Mouse (Mus musculus): Measurements from ENCODE around the gene Erg28. TPM values are rescaled to one million over a fixed set of nuclear protein-coding genes. Genes with fewer than 3 reads are reported as not detected.

Gene Erg28
- polyA plus RNA-seq (2016; fragmentation: Nextera tagmentation; extraction: Ambion mirVana) = 96.8 and 101 TPM in 2 replicates

GRCm38 (mm10) chr12:85824438-85825264 is at the start of gene Erg28, which contains the start of gene Ttll5:
Gene Erg28 (minus strand): TSS chr12:85824550.
Gene Ttll5 (plus strand): TSS chr12:85824659.
- Histone ChIP-seq H3K9ac (replicated peaks) (peak within 1 kb of the TSS; percentile 73), H3K9me3 (no peaks in the 10 kb centered on the region), H3K4me2 (peak within 1 kb of the TSS; percentile 85), H3K27me3 (no peaks in the 10 kb centered on the region), H3K36me3 (peaks cover 30% of the 10 kb centered on the region), H3K4me3 (replicated peaks) (peak within 1 kb of the TSS; percentile 79), H3K4me1 (replicated peaks) (peaks cover 11% of the 10 kb centered on the region), H3K27ac (peak within 1 kb of the TSS; percentile 97)
- peak; percentile 98 for ATAC-seq (ENCODE audit: insufficient number of reproducible peaks, insufficient read depth, low FRiP score, low TSS enrichment, low read depth)
- under 1% methylated on average over 67 of the region's 67 CpGs for WGBS

GRCm38 (mm10) chr12:85869423-85869822 is 45.1 kb upstream of the Erg28 start:
- no peak for ATAC-seq (ENCODE audit: insufficient number of reproducible peaks, insufficient read depth, low FRiP score, low TSS enrichment, low read depth)
- H3K4me1 ChIP-seq (replicated peaks) = peaks cover 6% of the 10 kb centered on the region; the same call in 1 of the 2 replicates
- H3K27ac ChIP-seq = peak overlapping the region; percentile 18; the same call in 1 of the 2 replicates
- no peaks in the 10 kb centered on the region for H3K27me3 ChIP-seq
- WGBS = 54% methylated on average over 6 of the region's 6 CpGs
- H3K9me3 ChIP-seq = no peaks in the 10 kb centered on the region
- 0 out of 2 replicates have a peak, but pooled peaks cover 3% of the 10 kb centered on the region for H3K36me3 ChIP-seq
- H3K4me2 ChIP-seq = no peak overlapping the region
- H3K9ac ChIP-seq (replicated peaks) = no peak overlapping the region
- no peak overlapping the region for H3K4me3 ChIP-seq (replicated peaks)

GRCm38 (mm10) chr12:85867125-85867524 is 42.8 kb upstream of the Erg28 start:
- no peaks in the 10 kb centered on the region for H3K27me3 ChIP-seq
- no peak overlapping the region for H3K27ac ChIP-seq
- ATAC-seq (ENCODE audit: insufficient number of reproducible peaks, insufficient read depth, low FRiP score, low TSS enrichment, low read depth) = no peak
- peaks cover 9% of the 10 kb centered on the region; the same call in 1 of the 2 replicates for H3K36me3 ChIP-seq
- no peak overlapping the region for H3K4me3 ChIP-seq (replicated peaks)
- H3K4me1 ChIP-seq (replicated peaks) = peaks cover 11% of the 10 kb centered on the region
- H3K9ac ChIP-seq (replicated peaks) = no peak overlapping the region
- no peak overlapping the region for H3K4me2 ChIP-seq
- H3K9me3 ChIP-seq = no peaks in the 10 kb centered on the region

- whole genome bisulfite sequencing = 89% methylated on average over 4 of the region's 4 CpGs
- no peaks in the 10 kb centered on the region for H3K9me3 ChIP-seq
- H3K4me1 ChIP-seq (replicated peaks) = peaks cover 11% of the 10 kb centered on the region
- H3K27ac ChIP-seq = no peak overlapping the region
- ATAC-seq (ENCODE audit: insufficient number of reproducible peaks, insufficient read depth, low FRiP score, low TSS enrichment, low read depth) = no peak
- no peak overlapping the region for H3K4me3 ChIP-seq (replicated peaks)
- no peak overlapping the region for H3K9ac ChIP-seq (replicated peaks)
- H3K4me2 ChIP-seq = no peak overlapping the region
- peaks cover 9% of the 10 kb centered on the region; the same call in 1 of the 2 replicates for H3K36me3 ChIP-seq
- no peaks in the 10 kb centered on the region for H3K27me3 ChIP-seq
Measured at GRCm38 (mm10) chr12:85866624-85867023, 42.3 kb upstream of the Erg28 start.

GRCm38 (mm10) chr12:85865526-85865925 is 41.2 kb upstream of the Erg28 start:
- H3K36me3 ChIP-seq = peaks cover 9% of the 10 kb centered on the region; the same call in 1 of the 2 replicates
- H3K27ac ChIP-seq = no peak overlapping the region
- no peak overlapping the region for H3K4me3 ChIP-seq (replicated peaks)
- ATAC-seq (ENCODE audit: insufficient number of reproducible peaks, insufficient read depth, low FRiP score, low TSS enrichment, low read depth) = no peak
- no peaks in the 10 kb centered on the region for H3K9me3 ChIP-seq
- H3K4me2 ChIP-seq = no peak overlapping the region
- peaks cover 11% of the 10 kb centered on the region for H3K4me1 ChIP-seq (replicated peaks)
- 74% methylated on average over 3 of the region's 3 CpGs for WGBS
- no peak overlapping the region for H3K9ac ChIP-seq (replicated peaks)
- H3K27me3 ChIP-seq = no peaks in the 10 kb centered on the region

GRCm38 (mm10) chr12:85862514-85862913 is 38.2 kb upstream of the Erg28 start:
- H3K9me3 ChIP-seq = no peaks in the 10 kb centered on the region
- 43% methylated on average over 2 of the region's 2 CpGs for WGBS
- H3K9ac ChIP-seq (replicated peaks) = no peak overlapping the region
- H3K4me3 ChIP-seq (replicated peaks) = no peak overlapping the region
- H3K27ac ChIP-seq = peak overlapping the region; percentile 64; the same call in 1 of the 2 replicates
- no peaks in the 10 kb centered on the region for H3K27me3 ChIP-seq
- peaks cover 11% of the 10 kb centered on the region for H3K4me1 ChIP-seq (replicated peaks)
- ATAC-seq (ENCODE audit: insufficient number of reproducible peaks, insufficient read depth, low FRiP score, low TSS enrichment, low read depth) = no peak
- H3K4me2 ChIP-seq = no peak overlapping the region
- peaks cover 10% of the 10 kb centered on the region; the same call in 1 of the 2 replicates for H3K36me3 ChIP-seq

GRCm38 (mm10) chr12:85859511-85860189 is 35.3 kb upstream of the Erg28 start:
- Histone ChIP-seq H3K4me2 (no peak overlapping the region), H3K9ac (replicated peaks) (no peak overlapping the region), H3K9me3 (no peaks in the 10 kb centered on the region), H3K27me3 (no peaks in the 10 kb centered on the region), H3K36me3 (peaks cover 13% of the 10 kb centered on the region; the same call in 1 of the 2 replicates), H3K4me3 (replicated peaks) (no peak overlapping the region), H3K27ac (no peak overlapping the region), H3K4me1 (replicated peaks) (peaks cover 6% of the 10 kb centered on the region)
- no peak for ATAC-seq (ENCODE audit: insufficient number of reproducible peaks, insufficient read depth, low FRiP score, low TSS enrichment, low read depth)
- WGBS = 22% methylated on average over 3 of the region's 3 CpGs

- H3K9me3 ChIP-seq = no peaks in the 10 kb centered on the region
- no peak overlapping the region for H3K4me3 ChIP-seq (replicated peaks)
- WGBS = 80% methylated on average over 3 of the region's 3 CpGs
- H3K4me2 ChIP-seq = no peak overlapping the region
- ATAC-seq (ENCODE audit: insufficient number of reproducible peaks, insufficient read depth, low FRiP score, low TSS enrichment, low read depth) = no peak
- peaks cover 6% of the 10 kb centered on the region for H3K4me1 ChIP-seq (replicated peaks)
- no peaks in the 10 kb centered on the region for H3K27me3 ChIP-seq
- no peak overlapping the region for H3K9ac ChIP-seq (replicated peaks)
- H3K27ac ChIP-seq = no peak overlapping the region
- peaks cover 15% of the 10 kb centered on the region; the same call in 1 of the 2 replicates for H3K36me3 ChIP-seq
Measured at GRCm38 (mm10) chr12:85859111-85859510, 34.8 kb upstream of the Erg28 start.

- Histone ChIP-seq H3K4me1 (replicated peaks) (peaks cover 1% of the 10 kb centered on the region; the same call in 1 of the 2 replicates), H3K9me3 (no peaks in the 10 kb centered on the region), H3K9ac (replicated peaks) (no peak overlapping the region), H3K4me3 (replicated peaks) (no peak overlapping the region), H3K27me3 (no peaks in the 10 kb centered on the region), H3K27ac (no peak overlapping the region), H3K4me2 (no peak overlapping the region), H3K36me3 (peaks cover 16% of the 10 kb centered on the region; the same call in 1 of the 2 replicates)
- ATAC-seq (ENCODE audit: insufficient number of reproducible peaks, insufficient read depth, low FRiP score, low TSS enrichment, low read depth) = no peak
- WGBS = 88% methylated on average over 7 of the region's 7 CpGs
Measured at GRCm38 (mm10) chr12:85857300-85857699, 33.0 kb upstream of the Erg28 start.

- no peak overlapping the region for H3K4me3 ChIP-seq (replicated peaks)
- no peaks in the 10 kb centered on the region for H3K9me3 ChIP-seq
- H3K36me3 ChIP-seq = peaks cover 28% of the 10 kb centered on the region; the same call in 1 of the 2 replicates
- no peak overlapping the region for H3K4me2 ChIP-seq
- WGBS = 96% methylated on average over 1 of the region's 1 CpGs
- H3K27ac ChIP-seq = no peak overlapping the region
- H3K9ac ChIP-seq (replicated peaks) = no peak overlapping the region
- ATAC-seq (ENCODE audit: insufficient number of reproducible peaks, insufficient read depth, low FRiP score, low TSS enrichment, low read depth) = no peak
- no peaks in the 10 kb centered on the region for H3K27me3 ChIP-seq
- H3K4me1 ChIP-seq (replicated peaks) = no peaks in the 10 kb centered on the region
Measured at GRCm38 (mm10) chr12:85854271-85854670, 29.9 kb upstream of the Erg28 start.

- H3K9me3 ChIP-seq = no peaks in the 10 kb centered on the region
- 90% methylated on average over 4 of the region's 4 CpGs for WGBS
- no peak overlapping the region for H3K4me2 ChIP-seq
- ATAC-seq (ENCODE audit: insufficient number of reproducible peaks, insufficient read depth, low FRiP score, low TSS enrichment, low read depth) = no peak
- H3K4me3 ChIP-seq (replicated peaks) = no peak overlapping the region
- H3K36me3 ChIP-seq = peaks cover 31% of the 10 kb centered on the region; the same call in 1 of the 2 replicates
- no peaks in the 10 kb centered on the region for H3K4me1 ChIP-seq (replicated peaks)
- H3K27me3 ChIP-seq = no peaks in the 10 kb centered on the region
- no peak overlapping the region for H3K9ac ChIP-seq (replicated peaks)
- H3K27ac ChIP-seq = no peak overlapping the region
Measured at GRCm38 (mm10) chr12:85853836-85854235, 29.5 kb upstream of the Erg28 start.

Measured in limb, embryonic 12.5 days (tissue).